10 mouse cellular contexts compared by ENCODE assay signal in the genomic region with DNA sequence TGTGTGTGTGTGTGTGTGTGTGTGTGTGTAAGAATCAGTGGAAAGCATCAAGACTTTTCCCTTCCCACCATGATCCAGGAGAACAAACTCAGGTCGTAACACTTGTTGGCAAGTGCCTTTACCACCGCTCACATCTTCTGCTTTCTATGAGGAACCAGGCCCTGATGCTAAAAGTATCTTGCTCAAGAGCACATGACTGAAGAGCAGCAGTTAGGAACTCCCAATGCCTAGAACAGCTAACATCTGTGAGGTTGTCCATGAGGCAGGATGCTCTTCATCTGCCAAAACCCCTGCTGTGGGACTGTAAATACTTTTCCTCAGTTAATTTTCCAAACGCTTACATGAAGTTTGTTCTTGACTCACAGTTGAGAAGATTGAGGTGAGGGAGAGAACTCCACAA. TPM values are rescaled to one million over a fixed set of nuclear protein-coding genes. Genes with fewer than 3 reads are reported as not detected.
DNase-seq lines count a peak whose midpoint lies in the region; ATAC-seq lines count a peak whose summit lies in the region.
"Had no signal": no experiment of that assay in that cellular context is flagged by ENCODE, and none has a peak within 500 bp of the region (broad histone marks: within the 10 kb centered on the region; RNA-seq: fewer than 3 reads in every experiment).

No protein-coding gene starts in this region.

- no peak overlapping the region for H3K9ac ChIP-seq in kidney, embryonic 16.5 days (replicated peaks; ENCODE audit: low read length)
- no peak overlapping the region for H3K9ac ChIP-seq in embryonic facial prominence, embryonic 12.5 days
- no peak overlapping the region for H3K9ac ChIP-seq in intestine, embryonic 14.5 days (ENCODE audit: low read length)

- H3K36me3 ChIP-seq in kidney, embryonic 16.5 days (ENCODE audit: insufficient read depth, low read length) = no peaks in the 10 kb centered on the region
- no peaks in the 10 kb centered on the region for H3K36me3 ChIP-seq in embryonic facial prominence, embryonic 12.5 days
- no peaks in the 10 kb centered on the region; the same call in 1 of the 2 replicates for H3K36me3 ChIP-seq in intestine, embryonic 14.5 days (ENCODE audit: control insufficient read depth, insufficient read depth, low read length)

- H3K27me3 ChIP-seq in kidney, embryonic 16.5 days (ENCODE audit: insufficient read depth, low read length) = no peaks in the 10 kb centered on the region
- H3K27me3 ChIP-seq in embryonic facial prominence, embryonic 12.5 days = no peaks in the 10 kb centered on the region
- no peaks in the 10 kb centered on the region for H3K27me3 ChIP-seq in intestine, embryonic 14.5 days (replicated peaks; ENCODE audit: control insufficient read depth, insufficient read depth, low read length)
- H3K27me3 ChIP-seq: Patski had no signal

- peak overlapping the region; percentile 75 for H3K4me3 ChIP-seq in kidney, embryonic 16.5 days (ENCODE audit: low read length)
- peak overlapping the region; percentile 86 for H3K4me3 ChIP-seq in embryonic facial prominence, embryonic 12.5 days
- H3K4me3 ChIP-seq in intestine, embryonic 14.5 days (ENCODE audit: low read depth, low read length) = peak overlapping the region; percentile 68

- H3K4me2 ChIP-seq in kidney, embryonic 16.5 days (replicated peaks; ENCODE audit: low read depth, low read length) = peak overlapping the region; percentile 87
- H3K4me2 ChIP-seq in embryonic facial prominence, embryonic 12.5 days (replicated peaks) = peak overlapping the region; percentile 73
- peak overlapping the region; percentile 78 for H3K4me2 ChIP-seq in intestine, embryonic 14.5 days (ENCODE audit: low read length)

- 73% methylated on average over 3 of the region's 3 CpGs for WGBS in kidney, embryonic 16.5 days
- 61% methylated on average over 3 of the region's 3 CpGs for WGBS in embryonic facial prominence, embryonic 12.5 days
- WGBS in intestine, embryonic 14.5 days = 59% methylated on average over 3 of the region's 3 CpGs

- ATAC-seq in kidney, embryonic 16.5 days (ENCODE audit: low FRiP score, low TSS enrichment) = peak; percentile 1; the same call in 1 of the 2 replicates
- ATAC-seq in embryonic facial prominence, embryonic 12.5 days (ENCODE audit: insufficient number of reproducible peaks, insufficient read depth, low FRiP score, low TSS enrichment) = no peak
- ATAC-seq in intestine, embryonic 14.5 days (replicated peaks; ENCODE audit: low FRiP score, low TSS enrichment, low read depth) = peak; percentile 7; the same call in 1 of the 2 replicates
- ATAC-seq in megakaryocyte progenitor cell, adult 5-6 weeks (replicated peaks; ENCODE audit: poor library complexity) = peak; percentile 64

- no peaks in the 10 kb centered on the region for H3K9me3 ChIP-seq in kidney, embryonic 16.5 days (ENCODE audit: low read length)
- H3K9me3 ChIP-seq in embryonic facial prominence, embryonic 12.5 days = no peaks in the 10 kb centered on the region
- no peaks in the 10 kb centered on the region for H3K9me3 ChIP-seq in intestine, embryonic 14.5 days (ENCODE audit: control insufficient read depth, low read length)

- DNase-seq in kidney, postnatal 14 days = no peak
- DNase-seq in intestine, embryonic 14.5 days (ENCODE audit: low spot score) = no peak
- DNase-seq in adrenal gland, adult 2 months = no peak
- no peak for DNase-seq in thymus, postnatal 4 days
- DNase-seq in kidney, adult 18-20 months = no peak

- peaks cover 19% of the 10 kb centered on the region for H3K4me1 ChIP-seq in kidney, embryonic 16.5 days (ENCODE audit: insufficient read depth, low read length)
- H3K4me1 ChIP-seq in embryonic facial prominence, embryonic 12.5 days = peaks cover 8% of the 10 kb centered on the region; the same call in 1 of the 2 replicates
- peaks cover 8% of the 10 kb centered on the region; the same call in 1 of the 2 replicates for H3K4me1 ChIP-seq in intestine, embryonic 14.5 days (replicated peaks; ENCODE audit: control insufficient read depth, insufficient read depth, low read length)

- H3K27ac ChIP-seq in kidney, embryonic 16.5 days (ENCODE audit: low read length) = no peak overlapping the region
- H3K27ac ChIP-seq in embryonic facial prominence, embryonic 12.5 days = no peak overlapping the region
- no peak overlapping the region for H3K27ac ChIP-seq in intestine, embryonic 14.5 days (ENCODE audit: low read depth)

RNA-seq across cellular contexts. Expression of a gene that starts 0.5 kb away (rescaled TPM):
- polyA plus RNA-seq in kidney, embryonic 16.5 days (2015; fragmentation: Nextera tagmentation; extraction: Ambion mirVana) = 43.8 and 46.0 TPM in 2 replicates
- 30.4 and 31.2 TPM in 2 replicates for polyA plus RNA-seq in embryonic facial prominence, embryonic 12.5 days (2016; fragmentation: Nextera tagmentation; extraction: Ambion mirVana)
- 39.0 and 39.1 TPM in 2 replicates for polyA plus RNA-seq in intestine, embryonic 14.5 days (2014; fragmentation: Nextera tagmentation; extraction: Ambion mirVana)
- 62.0 and 63.1 TPM in 2 replicates for total RNA-seq in megakaryocyte progenitor cell, adult 5-6 weeks (2015)
- 38.5 and 51.3 TPM in 2 replicates for total RNA-seq in megakaryocyte progenitor cell, adult 5-6 weeks (2017)
- total RNA-seq in adrenal gland, adult 2 months (2021) = 10 to 100 TPM in 1 of 2 experiments, 1 to 10 TPM in 1; 7.0 to 10.5 TPM
- polyA plus RNA-seq in adrenal gland, adult 2 months (2012; rRNA removed) = 1.5 TPM in 2 replicates

RNA-seq across cellular contexts. Expression of a gene that starts 59.5 kb away (rescaled TPM):
- 4.2 and 5.0 TPM in 2 replicates for polyA plus RNA-seq in kidney, embryonic 16.5 days (2015; fragmentation: Nextera tagmentation; extraction: Ambion mirVana)
- polyA plus RNA-seq in embryonic facial prominence, embryonic 12.5 days (2016; fragmentation: Nextera tagmentation; extraction: Ambion mirVana) = 2.8 and 6.0 TPM in 2 replicates
- not detected in 2 replicates for polyA plus RNA-seq in intestine, embryonic 14.5 days (2014; fragmentation: Nextera tagmentation; extraction: Ambion mirVana)
- total RNA-seq in megakaryocyte progenitor cell, adult 5-6 weeks (2015) = 4.3 and 5.1 TPM in 2 replicates
- total RNA-seq in megakaryocyte progenitor cell, adult 5-6 weeks (2017) = 2.2 and 4.8 TPM in 2 replicates
- not detected for total RNA-seq in adrenal gland, adult 2 months (2021)
- polyA plus RNA-seq in adrenal gland, adult 2 months (2012; rRNA removed) = not detected in 2 replicates
- total RNA-seq: layer of hippocampus, postnatal 14 days had no signal
- polyA plus RNA-seq: Patski had no signal

Comparison
In these comparisons a context has a peak if more than half of its experiments do, and no peak if none do; other contexts are left out.
1. RNA of a gene that starts 0.5 kb away (polyA plus RNA-seq): 43.8 to 46.0 TPM in kidney, embryonic 16.5 days, 39.0 to 39.1 TPM in intestine, embryonic 14.5 days and 30.4 to 31.2 TPM in embryonic facial prominence, embryonic 12.5 days; 1.5 TPM in adrenal gland, adult 2 months; every median in the first group is over 10 times any median in the second.
2. Peak in every context shown above with its lines, with median percentiles within 50 percentile points of each other: H3K4me2 ChIP-seq and H3K4me3 ChIP-seq.